Mouse (Mus musculus): ENCODE data around the gene Serpina3m. TPM values are rescaled to one million over a fixed set of nuclear protein-coding genes. Genes with fewer than 3 reads are reported as not detected.
"Not testable (repeated sequence)": the region's sequence is repeated elsewhere in the genome, so short reads cannot be mapped to it uniquely, and the experiment has no call there.

Serpina3m gene
- polyA plus RNA-seq, 1 experiment from 2014 or later, result not detected

GRCm38 (mm10) chr12:104388477-104388876, 50.2 kb downstream of the Serpina3m start:
- no peaks in the 10 kb centered on the region for H3K36me3 ChIP-seq (ENCODE audit: insufficient read depth, low read length)
- H3K4me3 ChIP-seq (ENCODE audit: low read depth, low read length), result no peak overlapping the region
- no peak overlapping the region for H3K27ac ChIP-seq (ENCODE audit: low read length)
- no peaks in the 10 kb centered on the region for H3K4me1 ChIP-seq (ENCODE audit: insufficient read depth, low read depth, low read length)
- no peak overlapping the region for H3K4me2 ChIP-seq (replicated peaks; ENCODE audit: low read depth, low read length)
- DNase-seq (ENCODE audit: low spot score), result no peak
- TF ChIP-seq CTCF (IDR thresholded peaks at IDR 0.05), result no peak
- TF ChIP-seq EP300 (IDR thresholded peaks at IDR 0.05), result no peak
- H3K27me3 ChIP-seq (replicated peaks; ENCODE audit: insufficient read depth, low read length), result no peaks in the 10 kb centered on the region
- no peak for ATAC-seq
- H3K9me3 ChIP-seq (ENCODE audit: low read length), result no peaks in the 10 kb centered on the region
- no peak overlapping the region for H3K9ac ChIP-seq (replicated peaks; ENCODE audit: low read depth)

DNA sequence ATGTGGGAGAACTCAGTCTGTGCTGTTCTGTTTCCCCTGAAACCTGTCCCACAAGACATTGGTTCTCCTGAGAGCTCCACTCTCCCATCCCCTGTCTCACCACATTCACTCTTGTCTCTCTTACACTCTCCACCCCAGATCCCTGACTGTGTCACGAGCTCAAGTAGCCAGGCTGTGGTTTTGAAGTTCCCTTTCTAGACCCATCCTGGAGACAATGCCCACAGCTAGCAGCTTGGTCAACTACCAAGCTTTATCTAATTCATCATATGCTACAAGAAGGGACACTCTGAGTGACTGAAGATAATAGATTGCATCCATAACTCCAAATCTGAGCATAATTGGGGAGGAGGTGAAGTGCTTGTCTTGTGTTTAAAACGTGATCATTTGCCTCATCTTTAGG, 52.8 kb downstream of the Serpina3m start:
- not testable (repeated sequence) for ATAC-seq; H3K27ac ChIP-seq (ENCODE audit: low read length); H3K9ac ChIP-seq (replicated peaks; ENCODE audit: low read depth); H3K9me3 ChIP-seq (ENCODE audit: low read length); H3K4me1 ChIP-seq (ENCODE audit: insufficient read depth, low read depth, low read length); H3K4me2 ChIP-seq (replicated peaks; ENCODE audit: low read depth, low read length); H3K27me3 ChIP-seq (replicated peaks; ENCODE audit: insufficient read depth, low read length); H3K4me3 ChIP-seq (ENCODE audit: low read depth, low read length); H3K36me3 ChIP-seq (ENCODE audit: insufficient read depth, low read length); DNase-seq (ENCODE audit: low spot score)
- WGBS, result 38% methylated on average over 2 of the region's 2 CpGs

GRCm38 (mm10) chr12:104403968-104404367, 65.7 kb downstream of the Serpina3m start:
- TF ChIP-seq CTCF (IDR thresholded peaks at IDR 0.05) (no peak), EP300 (IDR thresholded peaks at IDR 0.05) (no peak)
- Histone ChIP-seq H3K9me3 (ENCODE audit: low read length) (no peaks in the 10 kb centered on the region), H3K36me3 (ENCODE audit: insufficient read depth, low read length) (no peaks in the 10 kb centered on the region), H3K27ac (ENCODE audit: low read length) (no peak overlapping the region), H3K9ac (replicated peaks; ENCODE audit: low read depth) (no peak overlapping the region), H3K4me1 (ENCODE audit: insufficient read depth, low read depth, low read length) (no peaks in the 10 kb centered on the region), H3K4me3 (ENCODE audit: low read depth, low read length) (no peak overlapping the region), H3K4me2 (replicated peaks; ENCODE audit: low read depth, low read length) (no peak overlapping the region), H3K27me3 (replicated peaks; ENCODE audit: insufficient read depth, low read length) (no peaks in the 10 kb centered on the region)
- 53% methylated on average over 5 of the region's 5 CpGs for WGBS
- DNase-seq (ENCODE audit: low spot score), result no peak
- ATAC-seq, result no peak

GRCm38 (mm10) chr12:104406454-104406885, 68.2 kb downstream of the Serpina3m start, which contains the start of gene Serpina3n:
Gene Serpina3n (plus strand): TSS chr12:104406729.
- Histone ChIP-seq H3K27ac (ENCODE audit: low read length) (no peak within 1 kb of the TSS), H3K9me3 (ENCODE audit: low read length) (no peaks in the 10 kb centered on the region), H3K4me2 (replicated peaks; ENCODE audit: low read depth, low read length) (no peak within 1 kb of the TSS), H3K36me3 (ENCODE audit: insufficient read depth, low read length) (no peaks in the 10 kb centered on the region), H3K27me3 (replicated peaks; ENCODE audit: insufficient read depth, low read length) (no peaks in the 10 kb centered on the region), H3K9ac (replicated peaks; ENCODE audit: low read depth) (no peak within 1 kb of the TSS), H3K4me1 (ENCODE audit: insufficient read depth, low read depth, low read length) (no peaks in the 10 kb centered on the region), H3K4me3 (ENCODE audit: low read depth, low read length) (no peak within 1 kb of the TSS)
- DNase-seq (ENCODE audit: low spot score) (peak; percentile 79), ATAC-seq (peak; percentile 79)
- 42% methylated on average over 4 of the region's 4 CpGs for WGBS
- TF ChIP-seq EP300 (IDR thresholded peaks at IDR 0.05) (peak; percentile 92), CTCF (IDR thresholded peaks at IDR 0.05) (no peak)

DNA sequence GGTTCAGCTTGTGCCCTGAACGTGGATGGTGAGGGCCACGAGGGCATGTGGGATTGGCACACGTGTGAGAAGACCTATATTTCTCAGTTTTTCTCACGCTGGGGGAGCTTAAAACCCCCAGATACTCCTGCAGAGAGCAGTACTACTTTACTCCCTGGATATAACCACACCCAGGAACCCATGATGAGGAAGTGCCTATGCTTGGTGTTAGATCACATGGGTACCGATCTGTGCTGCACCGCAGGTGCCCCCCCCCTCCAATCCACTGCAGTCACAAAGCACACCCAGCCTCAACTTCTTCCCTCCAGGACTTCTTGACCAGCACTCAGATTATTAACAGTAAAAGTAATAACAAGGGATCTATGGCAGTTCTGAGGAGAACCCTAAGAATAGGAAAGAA, 74.2 kb downstream of the Serpina3m start:
- Histone ChIP-seq H3K4me2 (replicated peaks; ENCODE audit: low read depth, low read length) (no peak overlapping the region), H3K36me3 (ENCODE audit: insufficient read depth, low read length) (no peaks in the 10 kb centered on the region), H3K27me3 (replicated peaks; ENCODE audit: insufficient read depth, low read length) (no peaks in the 10 kb centered on the region), H3K27ac (ENCODE audit: low read length) (no peak overlapping the region), H3K9ac (replicated peaks; ENCODE audit: low read depth) (no peak overlapping the region), H3K4me3 (ENCODE audit: low read depth, low read length) (no peak overlapping the region), H3K9me3 (ENCODE audit: low read length) (no peaks in the 10 kb centered on the region), H3K4me1 (ENCODE audit: insufficient read depth, low read depth, low read length) (no peaks in the 10 kb centered on the region)
- TF ChIP-seq CTCF (IDR thresholded peaks at IDR 0.05) (no peak), EP300 (IDR thresholded peaks at IDR 0.05) (no peak)
- ATAC-seq, result no peak
- 77% methylated on average over 6 of the region's 6 CpGs for WGBS
- no peak for DNase-seq (ENCODE audit: low spot score)

- Histone ChIP-seq H3K9me3 (ENCODE audit: low read length) (no peaks in the 10 kb centered on the region), H3K4me3 (ENCODE audit: low read depth, low read length) (no peak overlapping the region), H3K4me2 (replicated peaks; ENCODE audit: low read depth, low read length) (no peak overlapping the region), H3K27ac (ENCODE audit: low read length) (no peak overlapping the region), H3K36me3 (ENCODE audit: insufficient read depth, low read length) (no peaks in the 10 kb centered on the region), H3K27me3 (replicated peaks; ENCODE audit: insufficient read depth, low read length) (no peaks in the 10 kb centered on the region), H3K4me1 (ENCODE audit: insufficient read depth, low read depth, low read length) (no peaks in the 10 kb centered on the region), H3K9ac (replicated peaks; ENCODE audit: low read depth) (no peak overlapping the region)
- no peak for TF ChIP-seq EP300 (IDR thresholded peaks at IDR 0.05)
- TF ChIP-seq CTCF (IDR thresholded peaks at IDR 0.05), result no peak
- 51% methylated on average over 2 of the region's 2 CpGs for WGBS
- DNase-seq (ENCODE audit: low spot score), result no peak
- no peak for ATAC-seq
These were observed 76.3 kb downstream of the Serpina3m start for GRCm38 (mm10) chr12:104414576-104414975.
